Mouse (Mus musculus): ENCODE data around the gene Ankk1.

Gene Ankk1

DNA sequence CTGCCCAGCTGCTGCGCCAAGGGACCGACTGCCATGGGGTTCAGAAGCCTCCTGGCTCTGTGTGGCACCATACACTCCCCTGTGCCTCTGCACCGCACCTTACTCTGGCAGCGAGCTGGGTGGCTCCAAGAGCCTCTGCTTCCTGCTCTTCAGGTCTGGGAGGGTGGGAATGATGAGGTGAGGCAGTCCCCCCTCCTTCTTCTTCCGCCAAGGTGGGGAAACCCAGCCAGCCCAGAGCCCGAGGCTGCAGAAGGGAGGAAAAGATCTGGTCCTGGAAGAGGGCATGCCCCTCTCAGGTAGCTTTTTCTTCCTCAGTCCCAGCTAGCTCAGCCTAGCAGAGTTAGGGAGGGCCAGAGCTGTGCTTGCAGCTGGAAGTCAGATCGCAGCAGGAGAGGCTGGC is at the start of gene Ankk1:
Ankk1 (minus strand) TSS at position 101 of the 400 bp plus-strand sequence.
- DNase-seq (ENCODE audit: low read depth, low spot score) = no peak

DNA sequence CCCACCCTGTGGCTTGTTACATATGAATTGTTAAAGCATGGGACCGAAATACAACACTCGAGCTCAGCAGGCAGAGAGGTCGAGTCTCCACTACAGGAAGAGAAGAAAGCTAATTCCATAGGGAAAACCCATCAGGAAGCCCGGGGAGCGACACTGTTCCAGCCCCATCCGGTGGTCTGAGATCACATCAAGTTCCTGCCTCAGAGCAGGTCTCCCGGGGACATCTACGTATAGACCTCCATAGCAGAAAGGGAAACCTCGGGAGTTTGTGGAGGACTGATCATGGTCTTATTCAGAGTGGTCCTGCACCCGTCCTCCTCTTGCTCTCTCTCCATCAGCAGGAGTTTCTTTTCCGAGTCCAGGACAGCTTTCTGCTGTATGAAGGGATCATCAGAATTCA is 45.3 kb upstream of the Ankk1 start:
- no peak for DNase-seq (ENCODE audit: low read depth, low spot score)

DNA sequence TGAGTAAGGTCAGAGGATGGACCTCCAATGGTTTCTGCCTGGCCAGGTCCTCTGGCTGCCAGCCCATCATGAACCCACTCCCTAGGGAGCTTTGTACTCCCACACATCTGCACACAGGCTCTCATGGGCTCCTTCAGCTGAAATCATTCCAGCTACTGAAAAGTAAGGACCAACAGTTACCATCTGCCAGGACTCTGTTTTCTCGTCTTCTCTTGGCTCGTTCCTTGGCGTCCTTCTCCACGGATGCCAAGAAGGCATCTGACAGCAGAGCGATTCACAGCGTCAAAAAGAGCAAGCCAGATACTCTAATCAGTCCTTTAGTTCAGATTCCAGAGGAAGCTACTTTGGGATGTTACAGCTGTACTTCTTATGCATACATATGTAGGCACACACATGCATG is 44.1 kb upstream of the Ankk1 start:
- no peak for DNase-seq (ENCODE audit: low read depth, low spot score)

- DNase-seq (ENCODE audit: low read depth, low spot score) = no peak
These were observed 43.2 kb upstream of the Ankk1 start for GRCm38 (mm10) chr9:49470006-49470405.

- no peak for DNase-seq (ENCODE audit: low read depth, low spot score)
These were observed 29.3 kb upstream of the Ankk1 start for GRCm38 (mm10) chr9:49456136-49456535.

DNA sequence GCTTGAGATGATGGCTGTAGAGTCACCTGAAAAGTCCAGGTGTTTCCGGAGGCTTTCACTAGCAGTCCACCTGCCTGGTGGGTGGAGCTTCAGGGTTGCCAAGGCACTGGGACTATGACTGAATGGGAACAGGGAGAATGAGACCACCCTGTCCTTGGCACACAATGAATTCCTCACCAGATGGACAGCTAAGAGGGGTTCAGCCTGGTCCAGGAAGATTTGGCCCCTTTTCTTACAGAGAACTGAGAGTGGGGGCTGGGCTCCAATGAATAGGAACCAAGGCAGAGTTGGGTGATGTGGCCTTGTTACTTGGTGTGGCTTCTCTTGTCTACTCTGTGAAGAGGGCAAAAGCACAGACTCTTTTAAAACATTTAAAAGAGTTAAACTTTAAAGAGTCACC is 25.6 kb upstream of the Ankk1 start:
- no peak for DNase-seq (ENCODE audit: low read depth, low spot score)

- no peak for DNase-seq (ENCODE audit: low read depth, low spot score)
These were observed 23.7 kb upstream of the Ankk1 start for GRCm38 (mm10) chr9:49450491-49450890.

GRCm38 (mm10) chr9:49442621-49443020 is 15.8 kb upstream of the Ankk1 start:
- DNase-seq (ENCODE audit: low read depth, low spot score) = no peak

DNA sequence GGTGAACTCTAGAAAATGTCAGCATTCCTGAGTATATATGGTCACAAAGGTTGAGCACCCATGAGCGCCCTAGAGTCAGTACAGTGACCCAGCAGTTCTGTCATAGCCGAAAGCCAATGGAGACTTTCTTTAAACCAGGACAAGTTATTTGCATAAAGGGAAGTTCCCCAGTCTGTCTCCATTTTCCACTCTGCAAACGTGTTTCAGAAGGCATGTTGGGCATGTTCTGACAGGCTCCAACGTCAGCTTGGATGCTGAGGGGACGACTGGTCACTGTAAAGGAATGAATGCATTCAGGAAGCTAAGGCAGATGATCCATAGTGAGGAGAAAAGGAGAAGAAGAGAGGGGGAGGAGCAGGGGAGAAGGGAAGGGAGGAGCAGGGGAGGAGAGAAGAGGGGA is 657 bp upstream of the Ankk1 start:
- no peak for DNase-seq (ENCODE audit: low read depth, low spot score)

GRCm38 (mm10) chr9:49425585-49425984 is 1.2 kb downstream of the Ankk1 start:
- no peak for DNase-seq (ENCODE audit: low read depth, low spot score)

- DNase-seq (ENCODE audit: low read depth, low spot score) = no peak
These were observed 3.0 kb downstream of the Ankk1 start for GRCm38 (mm10) chr9:49423866-49424265.

- DNase-seq (ENCODE audit: low read depth, low spot score) = no peak
These were observed 16.2 kb downstream of the Ankk1 start for GRCm38 (mm10) chr9:49410621-49411020.

- no peak for DNase-seq (ENCODE audit: low read depth, low spot score)
These were observed 19.8 kb downstream of the Ankk1 start for GRCm38 (mm10) chr9:49407028-49407427.

- no peak for DNase-seq (ENCODE audit: low read depth, low spot score)
These were observed 23.1 kb downstream of the Ankk1 start for GRCm38 (mm10) chr9:49403711-49404110.

DNA sequence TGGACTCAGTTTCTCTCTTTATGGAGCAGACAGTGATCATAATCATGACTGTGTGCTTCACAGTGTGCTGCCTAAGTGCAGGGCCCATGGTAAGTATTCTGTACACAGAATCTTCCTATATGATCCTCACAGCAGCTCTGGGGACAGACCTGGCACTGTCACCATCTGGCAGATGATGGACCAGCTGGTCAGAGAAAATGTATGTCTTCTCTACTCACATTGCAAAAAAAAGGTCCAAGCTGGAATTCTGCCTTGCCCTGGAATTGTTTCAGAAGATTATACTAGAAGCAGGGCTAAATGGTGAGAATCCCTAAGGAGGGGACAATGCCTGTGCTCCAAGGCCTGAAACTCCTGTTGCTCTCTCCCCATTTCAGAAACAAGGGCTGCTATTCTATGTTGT is 30.8 kb downstream of the Ankk1 start:
- DNase-seq (ENCODE audit: low read depth, low spot score) = no peak

DNA sequence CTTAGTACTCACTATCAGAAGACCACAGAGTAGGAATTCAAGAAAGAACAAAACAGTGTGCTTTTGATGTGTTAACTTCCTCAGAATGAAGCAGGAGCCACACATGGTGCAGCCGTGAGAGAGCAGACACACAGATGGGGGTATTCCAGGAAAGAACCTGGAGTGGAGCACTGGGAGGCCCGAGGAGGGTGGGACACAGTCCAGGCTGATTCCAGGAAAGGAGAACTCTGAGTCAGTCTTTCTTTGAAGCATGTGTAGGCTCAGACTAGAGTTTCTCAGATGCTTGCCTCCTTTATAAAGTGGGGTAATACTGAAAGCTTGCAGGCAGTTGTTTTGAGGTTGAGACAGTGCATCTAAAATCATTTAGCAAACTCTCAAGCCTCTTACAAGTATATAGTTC is 34.6 kb downstream of the Ankk1 start:
- DNase-seq (ENCODE audit: low read depth, low spot score) = no peak

DNA sequence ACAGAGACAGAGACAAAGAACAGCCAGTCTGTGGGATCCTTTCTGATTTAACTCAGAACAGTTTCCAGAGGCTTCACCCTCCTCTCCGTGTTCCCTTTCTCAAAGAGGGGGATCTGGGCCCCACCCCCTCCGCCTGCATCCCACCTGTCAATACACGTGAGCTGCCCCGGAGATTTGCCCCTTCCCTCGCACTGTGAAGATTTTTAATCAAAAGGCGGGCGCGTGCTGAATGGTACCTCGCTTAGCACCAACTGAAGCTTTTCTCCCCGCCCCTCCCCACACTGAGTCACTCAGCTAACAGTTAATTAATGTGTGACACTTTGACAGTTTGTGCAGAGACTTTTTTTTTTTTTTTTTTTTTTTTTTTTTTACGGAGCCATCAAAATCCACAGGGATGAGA is 40.7 kb downstream of the Ankk1 start:
- peak; percentile 26 for DNase-seq (ENCODE audit: low read depth, low spot score)

DNA sequence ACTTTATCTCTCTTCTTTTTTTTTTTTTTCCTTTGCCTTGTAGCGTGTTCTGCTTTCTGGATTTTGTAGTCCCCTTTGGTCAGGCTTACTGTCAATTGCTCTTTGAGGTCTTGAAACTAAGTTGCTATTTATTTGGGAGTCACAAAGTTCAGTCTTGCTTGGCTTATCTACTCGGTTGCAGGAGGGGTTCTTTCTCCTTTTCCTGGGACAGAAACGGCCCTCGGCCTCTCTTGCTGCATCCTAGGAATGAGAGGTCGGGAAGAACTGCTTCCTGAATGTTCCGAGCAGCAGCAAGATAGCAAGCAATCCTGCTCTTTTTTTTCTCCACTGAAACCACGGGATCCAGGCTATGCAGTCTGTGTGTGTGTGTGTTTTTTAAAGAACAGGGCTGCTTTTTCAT is 41.5 kb downstream of the Ankk1 start:
- no peak for DNase-seq (ENCODE audit: low read depth, low spot score)

- no peak for DNase-seq (ENCODE audit: low read depth, low spot score)
These were observed 42.0 kb downstream of the Ankk1 start for GRCm38 (mm10) chr9:49384855-49385254.

DNA sequence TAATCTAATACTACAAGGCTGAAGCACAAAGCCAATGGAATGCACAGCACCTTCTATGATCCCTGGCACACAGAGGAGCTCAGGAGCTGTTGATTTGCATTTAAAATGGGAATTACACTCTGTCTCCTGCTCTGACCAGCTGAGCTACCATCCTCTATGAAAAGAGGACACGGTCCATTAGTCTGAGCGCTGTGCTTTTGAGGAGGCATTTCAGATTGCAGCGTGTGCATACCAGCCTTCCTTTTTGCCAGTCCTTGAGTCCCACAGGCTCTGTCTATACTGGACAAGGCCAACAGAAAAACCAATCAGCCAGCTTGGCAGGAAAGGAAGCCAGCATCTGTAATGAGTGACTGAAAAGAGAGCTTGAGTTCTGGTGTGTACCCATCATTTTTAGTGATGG is 42.8 kb downstream of the Ankk1 start:
- DNase-seq (ENCODE audit: low read depth, low spot score) = no peak

DNA sequence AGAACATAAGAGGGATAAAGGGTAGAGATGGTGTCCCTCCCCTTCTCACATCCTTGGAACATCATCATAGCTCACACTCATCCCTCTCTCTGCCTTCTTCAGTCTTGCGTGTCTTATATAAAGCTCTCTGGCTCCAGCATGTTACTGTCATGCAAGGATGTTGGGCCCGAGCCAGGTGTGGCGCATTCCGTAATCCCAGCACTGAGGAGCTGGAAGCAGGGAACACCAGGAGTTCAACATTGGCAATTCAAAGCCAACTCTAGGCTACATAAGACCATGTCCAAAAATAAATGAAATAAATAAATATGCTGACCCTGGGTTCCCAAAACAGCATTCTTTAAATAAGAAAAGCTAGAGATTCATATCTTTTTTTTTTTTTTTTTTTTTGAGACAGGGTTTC is 46.9 kb downstream of the Ankk1 start:
- no peak for DNase-seq (ENCODE audit: low read depth, low spot score)

DNA sequence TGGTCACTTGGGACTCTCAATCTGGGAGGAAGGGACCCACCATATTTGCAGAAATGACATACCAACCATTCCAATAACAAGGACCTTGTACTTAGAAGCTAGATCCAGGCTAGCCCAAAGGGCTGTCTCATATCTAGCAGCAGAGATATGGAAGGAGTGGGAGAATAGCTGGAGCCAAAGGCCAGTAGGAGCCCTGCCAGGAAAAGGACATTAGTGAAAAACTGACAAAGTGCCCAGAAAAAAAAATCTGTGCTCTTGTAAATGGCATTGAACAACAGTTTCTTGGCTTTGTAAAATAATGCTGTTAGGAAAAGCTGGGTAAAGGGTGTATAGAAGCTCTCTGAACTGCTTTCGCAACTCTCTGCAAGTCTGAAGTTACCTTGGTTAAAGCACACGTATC is 52.9 kb downstream of the Ankk1 start:
- no peak for DNase-seq (ENCODE audit: low read depth, low spot score)

- DNase-seq (ENCODE audit: low read depth, low spot score) = no peak
These were observed 61.1 kb downstream of the Ankk1 start for GRCm38 (mm10) chr9:49365763-49366162.
